Mouse (Mus musculus) CH12.LX (cell line): ENCODE results near the gene Fibcd1. TPM values are rescaled to one million over a fixed set of nuclear protein-coding genes. Genes with fewer than 3 reads are reported as not detected.
A peak's percentile ranks its signal among the peaks of the same experiment; 100 is the strongest.

ENCODE experiments used
- DNase-seq: peaks from one replicate; pipeline ENCODE4 v3.0.0-alpha.2; 2013; ENCODE audit errors: extremely low read depth
- H3K27ac ChIP-seq: 2 replicates; pipeline ENCODE4 v1.5.1; 2012; ENCODE audit warnings: low read depth, mild to moderate bottlenecking, control low read depth, moderate library complexity; ENCODE audit not compliant: insufficient read depth
- H3K27me3 ChIP-seq: replicated peaks from 2 replicates; pipeline ENCODE3; 2012; ENCODE audit warnings: inconsistent platforms
- H3K36me3 ChIP-seq, 2 experiments: replicated peaks in 1 of 2; 2 replicates each; pipeline versions ENCODE3 to v1.6.1; 2012; ENCODE audit warnings: inconsistent platforms in 1 of 2, low read length in 1 of 2, mild to moderate bottlenecking in 1 of 2, mixed read lengths in 1 of 2, moderate library complexity in 1 of 2; ENCODE audit not compliant: control insufficient read depth in 1 of 2, insufficient read depth in 1 of 2
- H3K4me1 ChIP-seq, 2 experiments: 2 replicates each; pipeline ENCODE4 v1.6.1; 2012; ENCODE audit warnings: inconsistent platforms in 1 of 2, moderate library complexity in 1 of 2; ENCODE audit not compliant: insufficient read depth in 2 of 2, control insufficient read depth in 1 of 2
- H3K4me2 ChIP-seq: 2 replicates; pipeline ENCODE4 v1.6.1; 2012; ENCODE audit warnings: low read depth, mild to moderate bottlenecking, control low read depth; ENCODE audit not compliant: poor library complexity, insufficient read depth, severe bottlenecking
- H3K4me3 ChIP-seq, 3 experiments: fragments of 150-350 bp in 1 of 3; sonication (generic) in 1 of 3; replicated peaks in 1 of 3; 2 replicates each; pipeline versions ENCODE3 to v1.5.1; 2011 to 2012; ENCODE audit warnings: low read depth in 2 of 3, low read length in 2 of 3, mild to moderate bottlenecking in 2 of 3, moderate library complexity in 2 of 3, control low read depth in 1 of 3, improper control_type of control experiment in 1 of 3, inconsistent platforms in 1 of 3, mixed read lengths in 1 of 3; ENCODE audit not compliant: poor library complexity in 1 of 3
- H3K79me2 ChIP-seq: replicated peaks from 2 replicates; pipeline ENCODE4 v1.6.1; 2012; ENCODE audit warnings: mild to moderate bottlenecking, moderate library complexity; ENCODE audit not compliant: control insufficient read depth, poor library complexity, insufficient read depth, severe bottlenecking; ENCODE audit errors: extremely low read depth
- H3K9ac ChIP-seq: 2 replicates; pipeline ENCODE4 v1.6.1; 2012; ENCODE audit warnings: low read depth, mild to moderate bottlenecking, control low read depth, moderate library complexity; ENCODE audit not compliant: insufficient read depth
- H3K9me3 ChIP-seq: replicated peaks from 2 replicates; pipeline ENCODE3; 2012; ENCODE audit warnings: low read length, inconsistent platforms, mixed read lengths
- CHD1 ChIP-seq: IDR thresholded peaks from 2 replicates; pipeline ENCODE4 v1.6.1; 2012; ENCODE audit warnings: low read depth, low read length, improper control_type of control experiment, inconsistent platforms
- CHD2 ChIP-seq: IDR thresholded peaks from 2 replicates; pipeline ENCODE4 v1.6.1; 2011; ENCODE audit warnings: low read length, improper control_type of control experiment
- CTCF ChIP-seq, 2 experiments: IDR thresholded peaks in 1 of 2; conservative IDR thresholded peaks in 1 of 2; 2 replicates each; pipeline ENCODE4 v1.5.1; 2011 to 2012; ENCODE audit warnings: low read depth in 2 of 2, low read length in 2 of 2, improper control_type of control experiment in 1 of 2, inconsistent platforms in 1 of 2, mild to moderate bottlenecking in 1 of 2, moderate library complexity in 1 of 2
- ELF1 ChIP-seq: IDR thresholded peaks from 2 replicates; pipeline ENCODE4 v1.6.1; 2014; ENCODE audit warnings: low read depth, mild to moderate bottlenecking, inconsistent platforms, low read length, improper control_type of control experiment
- GABPA ChIP-seq: IDR thresholded peaks from 2 replicates; pipeline ENCODE4 v1.6.1; 2012; ENCODE audit warnings: low read depth, low read length, improper control_type of control experiment, inconsistent platforms; ENCODE audit not compliant: insufficient replicate concordance
- HCFC1 ChIP-seq: IDR thresholded peaks from 2 replicates; pipeline ENCODE4 v1.6.1; 2012; ENCODE audit warnings: low read depth, mild to moderate bottlenecking, inconsistent platforms, low read length, improper control_type of control experiment
- IRF4 ChIP-seq: IDR thresholded peaks from 2 replicates; pipeline ENCODE4 v1.6.1; 2014; ENCODE audit warnings: low read depth, mild to moderate bottlenecking, inconsistent platforms, low read length, improper control_type of control experiment
- JUND ChIP-seq: conservative IDR thresholded peaks from 2 replicates; pipeline ENCODE4 v1.6.1; 2011; ENCODE audit warnings: low read depth, low read length, improper control_type of control experiment
- KAT2A ChIP-seq: IDR thresholded peaks from 2 replicates; pipeline ENCODE4 v1.6.1; 2012; ENCODE audit warnings: low read length, improper control_type of control experiment, inconsistent platforms; ENCODE audit not compliant: insufficient replicate concordance
- MAFK ChIP-seq: IDR thresholded peaks from 2 replicates; pipeline ENCODE4 v1.6.1; 2011; ENCODE audit warnings: low read length, improper control_type of control experiment; ENCODE audit not compliant: insufficient replicate concordance
- MAX ChIP-seq: IDR thresholded peaks from 2 replicates; pipeline ENCODE4 v1.6.1; 2011; ENCODE audit warnings: low read length, improper control_type of control experiment
- MXI1 ChIP-seq: IDR thresholded peaks from 2 replicates; pipeline ENCODE4 v1.6.1; 2011; ENCODE audit warnings: mild to moderate bottlenecking, low read depth, low read length, improper control_type of control experiment
- MYC ChIP-seq: IDR thresholded peaks from 2 replicates; pipeline ENCODE4 v1.6.1; 2011; ENCODE audit warnings: low read depth, mild to moderate bottlenecking, improper control_type of control experiment, low read length
- NELFE ChIP-seq: IDR thresholded peaks from 2 replicates; pipeline ENCODE4 v1.6.1; 2011; ENCODE audit warnings: low read depth, low read length, improper control_type of control experiment
- NRF1 ChIP-seq: IDR thresholded peaks from 2 replicates; pipeline ENCODE4 v1.6.1; 2014; ENCODE audit warnings: low read depth, mild to moderate bottlenecking, inconsistent platforms, low read length, improper control_type of control experiment, moderate library complexity
- POLR2A ChIP-seq: IDR thresholded peaks from 2 replicates; pipeline ENCODE4 v1.6.1; 2011; ENCODE audit warnings: low read depth, mild to moderate bottlenecking, improper control_type of control experiment, low read length
- POLR2AphosphoS2 ChIP-seq: IDR thresholded peaks from 2 replicates; pipeline ENCODE4 v1.6.1; 2011; ENCODE audit warnings: low read depth, low read length, improper control_type of control experiment
- RAD21 ChIP-seq: IDR thresholded peaks from 2 replicates; pipeline ENCODE4 v1.6.1; 2011; ENCODE audit warnings: low read depth, mild to moderate bottlenecking, low read length, improper control_type of control experiment, moderate library complexity
- ZKSCAN1 ChIP-seq: IDR thresholded peaks from 2 replicates; pipeline ENCODE4 v1.6.1; 2012; ENCODE audit warnings: low read depth, inconsistent platforms, low read length, improper control_type of control experiment, borderline replicate concordance
- ZMIZ1 ChIP-seq: IDR thresholded peaks from 2 replicates; pipeline ENCODE4 v1.6.1; 2012; ENCODE audit warnings: low read depth, mild to moderate bottlenecking, inconsistent platforms, low read length, improper control_type of control experiment
- ZNF384 ChIP-seq: IDR thresholded peaks from 2 replicates; pipeline ENCODE4 v1.6.1; 2012; ENCODE audit warnings: low read depth, low read length, improper control_type of control experiment, inconsistent platforms
- dilution Hi-C: fragments of 300-500 bp; cut with MboI; formaldehyde crosslinking; loops from 2 replicates; pipeline ENCODE4 v1.14.3; 2020; ENCODE audit warnings: low sequenced_read_pairs; ENCODE audit not compliant: extremely low pct_unique_long_range_greater_than_20kb, extremely low pct_ligation_motif_present
- in situ Hi-C: fragments of 300-500 bp; cut with MboI; formaldehyde crosslinking; loops from 3 replicates; pipeline ENCODE4 v1.14.3; 2019; ENCODE audit warnings: low sequenced_read_pairs, low pct_ligation_motif_present, low pct_unique_long_range_greater_than_20kb, mixed read lengths
- polyA plus RNA-seq: library from polyadenylated mRNA; unstranded; fragments of >175 nt; gene quantifications from 2 replicates; pipeline ENCODE4 v1.2.1, GENCODE M21; 2012; ENCODE audit warnings: low read depth; ENCODE audit not compliant: insufficient read length
- total RNA-seq, 2 experiments: library from RNA; depleted of rRNA; stranded (reverse); fragments of 300-350 nt in 1 of 2; fragments of >200 nt in 1 of 2; gene quantifications; 2 replicates each; pipeline ENCODE4 v1.2.3; 2012 to 2014

Gene Fibcd1
- total and polyA plus RNA-seq, 3 experiments: 0.04 to 0.15 (median 0.09) TPM

GRCm38 (mm10) chr2:31776479-31776878, 69.3 kb downstream of the Fibcd1 start:
- Histone ChIP-seq H3K27me3 (no peaks in the 10 kb centered on the region), H3K36me3 (peaks cover 20 to 53% of the 10 kb centered on the region in 2 experiments), H3K9me3 (no peaks in the 10 kb centered on the region), H3K79me2 (no peaks in the 10 kb centered on the region; the same call in 1 of the 2 replicates), H3K27ac (no peak overlapping the region), H3K4me2 (no peak overlapping the region), H3K4me1 (peaks cover 0 to 4% of the 10 kb centered on the region in 2 experiments; a peak in 1 of 4 replicates), H3K9ac (no peak overlapping the region), H3K4me3 (no peak overlapping the region)
- dilution Hi-C loops: no loop called here
- no peak for TF ChIP-seq ZKSCAN1
- TF ChIP-seq CHD1: no peak
- TF ChIP-seq HCFC1: no peak
- no peak for TF ChIP-seq MAX
- no peak for TF ChIP-seq RAD21
- no peak for TF ChIP-seq MYC
- no peak for TF ChIP-seq ZNF384
- no peak for TF ChIP-seq ZMIZ1
- no peak for TF ChIP-seq POLR2AphosphoS2
- TF ChIP-seq CHD2: no peak
- TF ChIP-seq NRF1: no peak
- no peak for DNase-seq
- in situ Hi-C loops: loop anchor here (25.0 kb wide), 1 partner anchor 289 kb away; no protein-coding TSS in a partner anchor

- dilution Hi-C loops (no loop called here), in situ Hi-C loops (no loop called here)
- H3K79me2 ChIP-seq: no peaks in the 10 kb centered on the region; the same call in 1 of the 2 replicates
- no peak overlapping the region for H3K27ac ChIP-seq
- peak overlapping the region in 1 of 3 experiments; percentile 30 for H3K4me3 ChIP-seq
- peaks cover 6 to 40% of the 10 kb centered on the region in 2 experiments for H3K4me1 ChIP-seq
- H3K4me2 ChIP-seq: no peak overlapping the region
- H3K9ac ChIP-seq: no peak overlapping the region
- TF ChIP-seq NELFE: no peak
- no peak for TF ChIP-seq CHD1
- no peak for TF ChIP-seq NRF1
- TF ChIP-seq MYC: no peak
- TF ChIP-seq KAT2A: no peak
- TF ChIP-seq GABPA: no peak
- no peak for TF ChIP-seq MAFK
- TF ChIP-seq MXI1: no peak
- TF ChIP-seq JUND: no peak
- no peak for TF ChIP-seq CTCF (conservative IDR thresholded peaks at IDR 0.05 in 1 of 2, IDR thresholded peaks at IDR 0.05 in 1 of 2; ENCODE audit: low read depth in 2 of 2, low read length in 2 of 2)
- TF ChIP-seq ELF1: no peak
- no peak for TF ChIP-seq IRF4
- no peak for TF ChIP-seq ZMIZ1
- TF ChIP-seq POLR2A: no peak
- DNase-seq: peak; percentile 47
- peaks cover 0 to 16% of the 10 kb centered on the region in 2 experiments for H3K36me3 ChIP-seq
- no peaks in the 10 kb centered on the region for H3K9me3 ChIP-seq
- H3K27me3 ChIP-seq: no peaks in the 10 kb centered on the region
Observed at GRCm38 (mm10) chr2:31770781-31771441, 74.9 kb downstream of the Fibcd1 start.
